Mouse (Mus musculus) monocyte, adult 2 months (primary cell): ENCODE measurements around the gene Clec12b.
"Not testable (repeated sequence)": the region's sequence is repeated elsewhere in the genome, so short reads cannot be mapped to it uniquely, and the experiment has no call there.

Experiments
- DNase-seq, 2 experiments: peaks; one replicate each; pipeline ENCODE4 v3.0.0; 2022; ENCODE audit warnings: low spot score in 2 of 2, low read depth in 1 of 2

Gene Clec12b

DNA sequence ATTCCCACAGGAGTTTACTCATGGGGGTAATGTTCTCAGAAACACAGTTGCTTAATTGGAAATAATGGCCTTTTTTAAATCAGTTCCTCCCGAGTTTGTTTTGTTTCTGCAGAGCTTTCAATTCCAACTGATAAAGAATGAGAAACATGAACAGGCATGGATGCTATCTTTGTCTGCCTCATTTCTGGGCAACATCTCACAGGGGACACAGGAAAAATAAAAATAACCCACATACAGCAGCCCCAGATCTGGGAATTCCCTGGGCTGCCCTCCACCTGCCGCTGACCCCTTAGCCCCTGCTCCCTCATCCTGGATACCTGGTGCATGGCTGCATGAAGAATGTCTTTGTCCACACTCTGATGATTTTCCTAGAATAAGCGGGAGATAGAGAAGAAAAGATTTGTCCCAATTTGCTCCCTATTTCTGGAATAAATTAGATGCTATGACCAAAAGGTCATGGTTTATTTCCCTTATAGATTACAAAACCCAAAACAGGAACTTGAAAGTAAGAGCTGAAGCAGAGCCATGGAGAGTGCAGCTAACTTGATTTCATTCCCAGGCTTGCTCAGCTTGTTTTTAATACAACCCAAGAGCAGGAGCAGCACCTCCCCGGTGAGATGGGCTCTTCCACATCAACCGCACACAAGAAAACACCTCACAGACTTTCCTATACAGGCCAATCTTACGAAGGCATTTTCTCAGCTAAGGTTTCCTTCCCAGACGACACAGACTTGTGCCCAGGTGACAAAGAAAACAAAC, 16.1 kb downstream of the Clec12b start:
- no peak for DNase-seq

DNA sequence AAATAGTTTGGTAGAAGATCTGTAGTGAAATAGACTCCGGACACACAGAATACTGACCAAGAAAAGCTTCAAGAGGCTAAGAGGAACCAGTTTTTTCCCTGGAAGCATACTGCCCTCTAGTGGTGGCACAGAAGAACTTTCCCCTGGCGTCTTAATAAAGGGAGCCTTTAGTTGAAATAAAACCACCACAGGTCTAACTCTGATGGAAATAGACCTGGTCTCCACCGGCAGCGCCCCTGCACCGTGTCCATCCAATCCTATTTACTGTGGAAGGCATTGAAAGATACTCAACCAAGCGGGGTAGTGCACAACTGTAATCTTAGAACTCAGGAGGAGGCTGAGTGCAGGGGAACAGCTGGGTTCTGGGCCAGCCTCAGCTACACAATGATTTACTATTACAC, 19.7 kb downstream of the Clec12b start:
- no peak for DNase-seq

DNA sequence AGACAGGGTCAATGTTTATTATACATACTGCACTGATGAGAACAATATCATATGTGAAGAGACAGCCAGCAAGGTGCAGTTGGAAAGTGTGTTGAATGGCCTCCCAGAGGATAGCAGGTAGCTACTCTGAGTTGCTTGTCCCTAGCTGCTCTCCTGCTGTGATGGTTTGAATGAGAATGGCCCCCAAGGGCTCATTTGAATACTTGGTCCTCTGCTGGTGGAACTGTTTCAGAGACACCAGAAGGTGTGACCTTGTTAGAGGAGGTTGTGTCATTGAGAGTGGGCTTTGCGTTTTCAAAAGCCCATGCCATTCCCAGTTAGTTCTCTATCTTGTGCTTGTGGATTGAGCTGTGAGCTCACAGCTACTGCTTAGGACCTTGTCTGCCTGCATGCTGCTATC, 21.7 kb downstream of the Clec12b start:
- DNase-seq: no peak

- DNase-seq: no peak
These were observed 26.2 kb downstream of the Clec12b start for GRCm38 (mm10) chr6:129359515-129359914.

DNA sequence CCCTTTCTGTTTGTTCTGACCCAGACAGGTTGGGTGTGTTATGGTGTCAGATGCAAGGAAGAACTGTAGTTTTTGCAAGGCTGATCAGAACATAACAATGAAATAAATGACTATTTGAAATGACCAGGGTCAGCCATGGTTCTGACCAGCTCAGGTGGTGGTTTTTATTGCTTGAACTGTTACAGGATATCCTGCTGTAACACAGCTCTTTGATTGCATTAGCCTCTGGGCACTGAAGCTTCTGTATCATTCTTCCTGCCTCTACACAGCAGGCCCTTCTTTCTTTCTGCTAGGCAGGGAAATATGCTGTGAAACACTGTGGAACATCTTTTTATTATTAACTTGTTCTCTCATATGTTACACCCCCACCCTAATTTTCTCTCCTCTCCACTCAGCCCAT, 29.2 kb downstream of the Clec12b start:
- DNase-seq: no peak

GRCm38 (mm10) chr6:129355774-129356173, 29.9 kb downstream of the Clec12b start:
- no peak for DNase-seq

DNA sequence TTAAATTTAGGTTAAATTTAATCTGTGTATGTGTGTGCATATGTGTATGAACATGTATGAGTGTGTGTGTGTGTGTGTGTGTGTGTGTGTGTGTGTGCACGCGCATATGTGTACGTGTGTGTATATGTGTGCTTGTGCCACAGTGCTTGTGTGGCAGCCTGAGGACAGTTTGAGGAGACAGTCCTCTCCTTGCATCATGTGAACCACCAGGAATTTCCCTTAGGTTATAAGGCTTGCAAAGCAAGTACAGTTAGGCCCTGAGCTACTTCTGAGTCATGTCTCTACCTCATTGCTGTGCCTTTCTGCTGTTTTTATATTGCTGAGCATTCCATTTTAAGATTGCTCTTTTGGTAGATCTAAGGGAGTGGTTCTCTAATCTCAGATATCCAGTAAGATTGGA, 34.6 kb downstream of the Clec12b start:
- no peak for DNase-seq

- DNase-seq: peak; percentile 36 to 44
These were observed 35.9 kb downstream of the Clec12b start for GRCm38 (mm10) chr6:129349524-129350352.

- DNase-seq: no peak
These were observed 41.3 kb downstream of the Clec12b start for GRCm38 (mm10) chr6:129344408-129344807.

DNA sequence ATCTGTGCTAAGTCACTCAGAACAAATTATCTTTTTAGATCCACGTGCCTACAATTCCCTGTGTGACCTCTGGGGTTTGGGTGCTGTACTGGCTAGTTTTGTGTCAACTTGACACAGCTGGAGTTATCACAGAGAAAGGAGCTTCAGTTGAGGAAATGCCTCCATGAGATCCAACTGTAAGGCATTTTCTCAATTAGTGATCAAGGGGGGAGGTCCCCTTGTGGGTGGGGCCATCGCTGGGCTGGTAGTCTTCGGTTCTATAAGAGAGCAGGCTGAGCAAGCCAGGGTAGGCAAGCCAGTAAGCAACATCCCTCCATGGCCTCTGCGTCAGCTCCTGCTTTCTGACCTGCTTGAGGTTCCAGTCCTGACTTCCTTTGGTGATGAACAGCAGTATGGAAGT, 43.3 kb downstream of the Clec12b start, which contains the start of gene Clec12a:
Gene Clec12a (plus strand): TSS at position 301 of the 400 bp plus-strand sequence.
- not testable (repeated sequence) for DNase-seq

- DNase-seq: no peak
These were observed 47.9 kb downstream of the Clec12b start for GRCm38 (mm10) chr6:129337751-129338150.

DNA sequence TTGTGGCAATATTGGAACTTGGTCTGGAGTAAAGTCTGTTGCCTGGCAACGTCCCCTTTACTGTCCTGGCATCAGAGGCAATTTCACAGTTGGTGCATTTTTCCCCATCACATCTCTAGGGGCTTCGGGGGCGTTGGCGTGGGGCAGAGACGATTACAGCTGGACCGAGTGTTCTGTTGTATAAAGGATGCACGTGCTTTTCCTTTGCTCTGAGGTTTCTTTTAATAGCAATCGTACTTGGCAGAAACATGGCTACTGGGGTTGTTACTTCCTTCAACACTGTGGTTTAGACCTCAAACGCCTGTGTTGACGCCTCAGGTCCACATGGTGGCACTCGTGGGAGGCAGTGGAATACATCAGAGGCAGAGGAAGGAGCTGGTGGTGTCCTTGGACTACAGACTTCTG, 52.0 kb downstream of the Clec12b start:
- DNase-seq: peak; percentile 68 to 70

DNA sequence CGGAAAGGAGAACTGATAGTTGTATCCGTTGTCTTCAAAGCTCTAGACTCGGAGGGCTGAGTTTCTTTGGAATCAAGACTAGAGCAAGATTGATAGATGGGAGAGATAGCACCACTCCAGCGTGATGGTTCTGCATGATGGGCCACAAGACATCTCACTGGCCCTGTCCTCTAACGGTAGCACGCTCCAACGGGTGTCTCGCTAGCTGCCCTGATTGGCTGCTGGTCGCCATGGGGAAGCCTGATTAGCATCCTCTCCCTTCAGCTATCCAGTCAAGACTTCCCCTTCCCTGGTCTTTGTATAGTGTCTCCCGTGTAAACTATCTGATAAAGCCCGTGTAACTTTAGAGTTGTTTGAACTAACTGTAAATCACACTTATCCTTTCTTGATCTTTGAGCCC, 54.1 kb downstream of the Clec12b start, which contains the start of gene 4922502D21Rik:
Gene 4922502D21Rik (minus strand): TSS at position 187 of the 400 bp plus-strand sequence.
- no peak for DNase-seq

DNA sequence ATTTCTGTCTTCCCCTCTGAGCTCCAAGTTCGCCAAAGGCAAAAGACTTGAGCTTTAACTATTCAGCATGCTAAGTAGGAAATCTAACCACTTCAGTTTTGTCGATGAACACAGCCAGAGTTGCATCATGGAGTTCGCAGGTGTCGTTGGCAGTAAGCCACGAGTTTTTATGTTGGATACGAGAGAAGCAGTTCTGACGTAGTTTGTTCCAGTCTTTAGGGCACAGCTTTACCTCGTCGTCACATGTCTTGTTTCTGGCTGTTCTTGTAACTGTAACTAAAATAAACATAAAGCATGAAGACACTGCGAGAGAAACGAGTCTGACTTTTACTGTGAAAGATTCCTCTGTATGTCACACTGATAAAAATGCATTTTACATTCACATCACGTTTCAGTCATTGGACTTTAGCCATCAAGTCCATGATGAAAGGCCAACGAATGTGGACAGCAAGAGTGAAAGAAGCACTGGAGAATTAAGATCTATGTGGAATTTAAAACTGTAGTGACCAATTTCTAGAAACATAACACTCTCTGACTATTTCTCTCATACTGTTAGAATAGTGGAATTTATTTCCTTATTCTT, 59.0 kb downstream of the Clec12b start:
- DNase-seq: no peak

GRCm38 (mm10) chr6:129326016-129326415, 59.7 kb downstream of the Clec12b start:
- DNase-seq: no peak
